Mouse (Mus musculus) sigmoid colon, adult 10 weeks (tissue): ENCODE measurements around the gene Stap2. TPM values are rescaled to one million over a fixed set of nuclear protein-coding genes. Genes with fewer than 3 reads are reported as not detected.

Source experiments
- polyA plus RNA-seq: library from polyadenylated mRNA; stranded (reverse); fragments of 350-450 nt; fragmentation: Illumina TruSeq; extraction: RNeasy Lipid Tissue Mini Kit (QIAGEN cat#74804); gene quantifications from one replicate; pipeline ENCODE4 v1.2.3, GENCODE M21; 2014; ENCODE audit warnings: low read depth, low replicate concordance

Stap2 gene
- 13.5 TPM for polyA plus RNA-seq

DNA sequence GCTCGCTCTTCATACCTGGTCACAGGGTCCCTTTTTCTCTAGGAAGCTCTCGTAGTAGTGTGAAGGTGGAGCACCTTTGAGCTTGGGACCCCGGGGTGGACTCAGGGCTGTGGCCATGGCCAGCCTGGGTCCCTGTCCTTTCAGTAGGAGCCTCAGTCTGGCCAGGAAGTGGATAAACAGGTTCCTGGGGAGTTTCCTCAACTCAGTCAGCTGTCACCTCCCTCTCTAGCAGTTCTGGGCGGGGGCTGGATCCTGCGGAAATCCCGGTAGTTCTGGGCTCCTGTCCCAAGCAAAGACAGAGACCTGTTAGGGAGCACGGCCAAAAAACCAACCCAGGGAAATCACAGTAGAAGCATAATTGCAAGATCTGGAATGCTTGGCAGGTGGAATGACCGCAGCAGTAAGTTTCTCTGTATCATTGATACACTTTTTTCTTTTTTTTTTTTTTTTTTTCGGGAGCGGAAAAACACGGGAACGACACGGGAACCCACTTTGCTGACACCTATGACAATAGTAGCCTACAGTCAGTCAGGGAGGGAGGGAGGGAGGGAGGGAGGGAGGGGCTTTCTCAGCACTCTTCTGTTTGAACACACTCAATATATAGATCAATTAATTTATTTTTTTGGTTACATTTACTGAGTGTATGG is at the start of gene Stap2, which contains the start of gene Mpnd:
TSS of gene Stap2 (minus strand) at position 170 of the 647 bp plus-strand sequence.
TSS of gene Mpnd (plus strand) at position 297 of the 647 bp plus-strand sequence.

DNA sequence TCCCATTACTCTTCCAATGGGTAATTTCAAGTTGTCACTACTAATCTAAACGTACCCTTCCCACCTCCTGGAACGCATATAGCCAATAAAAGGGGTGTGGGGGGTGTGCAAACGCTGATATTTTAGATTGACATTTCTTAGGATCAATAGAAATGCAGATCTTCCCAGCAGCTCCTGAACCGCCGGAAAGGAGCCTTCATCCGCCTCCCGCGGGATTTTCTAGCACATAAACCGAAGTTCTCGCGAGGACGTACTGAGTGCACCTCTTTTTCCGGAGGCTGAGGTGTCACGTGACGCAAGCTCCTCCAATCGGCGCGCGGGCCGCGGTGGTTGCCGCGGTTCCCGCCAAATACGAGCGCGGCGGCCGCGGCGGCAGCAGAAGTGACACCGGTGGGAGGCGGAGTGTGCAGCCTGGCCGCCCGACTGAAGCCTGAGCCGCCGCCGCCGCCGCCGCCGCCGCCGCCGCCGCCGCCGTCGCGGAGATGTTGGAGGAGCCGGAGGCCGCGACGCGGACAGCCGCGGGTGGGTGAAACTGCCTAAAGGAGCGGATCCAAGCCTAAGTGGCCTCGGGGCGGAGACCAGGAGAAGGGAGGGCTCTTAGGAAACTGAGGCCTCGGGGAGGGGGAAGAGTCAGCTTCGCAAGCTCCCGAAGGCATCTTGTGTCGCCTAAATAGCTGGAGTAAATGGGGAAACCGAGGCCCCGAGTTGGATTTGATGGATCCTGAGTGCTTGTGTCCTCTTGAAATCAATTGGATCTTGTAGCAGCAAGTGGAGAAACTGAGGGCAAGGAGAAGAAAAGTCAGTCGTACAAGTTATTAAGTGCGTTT is 34.9 kb upstream of the Stap2 start, which contains the start of gene Chaf1a:
TSS of gene Chaf1a (plus strand) at position 410 of the 827 bp plus-strand sequence.

DNA sequence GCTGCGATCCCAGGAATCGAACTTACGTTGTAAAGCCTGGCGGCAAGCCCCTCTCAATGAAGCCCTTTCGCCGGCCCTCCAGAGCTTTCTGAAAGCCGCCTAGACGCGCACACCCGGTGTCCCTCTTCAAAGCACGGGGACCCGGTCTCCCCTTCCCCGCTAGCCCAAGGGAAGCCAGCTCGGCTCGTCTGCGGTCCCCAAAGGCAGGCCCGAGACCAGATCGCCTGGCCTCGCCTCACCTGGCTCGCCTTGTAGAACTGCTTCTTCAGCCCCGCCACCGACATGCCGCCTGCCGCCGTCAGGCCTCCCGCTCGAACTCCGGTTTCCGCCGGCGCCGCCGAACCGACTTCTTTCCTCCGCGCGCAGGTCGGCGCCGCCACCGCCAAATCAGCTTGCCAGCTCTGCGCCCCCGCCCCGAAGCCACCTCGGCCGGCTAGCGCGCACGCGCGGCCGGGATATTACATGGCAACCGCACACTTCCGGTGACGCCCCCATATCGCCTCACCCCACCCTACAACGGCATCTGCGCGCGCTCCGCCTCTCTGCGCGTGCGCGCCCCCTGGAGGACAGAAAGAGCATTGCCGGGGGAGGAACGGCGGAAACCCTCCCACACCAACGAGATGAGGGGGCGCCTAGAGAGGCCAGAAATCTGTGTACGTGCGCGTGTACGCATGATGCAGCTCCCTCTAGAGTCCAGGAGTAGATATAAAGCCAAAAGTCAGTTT is 31.0 kb upstream of the Stap2 start, which contains the start of gene Sh3gl1:
TSS of gene Sh3gl1 (minus strand) at position 460 of the 725 bp plus-strand sequence.

DNA sequence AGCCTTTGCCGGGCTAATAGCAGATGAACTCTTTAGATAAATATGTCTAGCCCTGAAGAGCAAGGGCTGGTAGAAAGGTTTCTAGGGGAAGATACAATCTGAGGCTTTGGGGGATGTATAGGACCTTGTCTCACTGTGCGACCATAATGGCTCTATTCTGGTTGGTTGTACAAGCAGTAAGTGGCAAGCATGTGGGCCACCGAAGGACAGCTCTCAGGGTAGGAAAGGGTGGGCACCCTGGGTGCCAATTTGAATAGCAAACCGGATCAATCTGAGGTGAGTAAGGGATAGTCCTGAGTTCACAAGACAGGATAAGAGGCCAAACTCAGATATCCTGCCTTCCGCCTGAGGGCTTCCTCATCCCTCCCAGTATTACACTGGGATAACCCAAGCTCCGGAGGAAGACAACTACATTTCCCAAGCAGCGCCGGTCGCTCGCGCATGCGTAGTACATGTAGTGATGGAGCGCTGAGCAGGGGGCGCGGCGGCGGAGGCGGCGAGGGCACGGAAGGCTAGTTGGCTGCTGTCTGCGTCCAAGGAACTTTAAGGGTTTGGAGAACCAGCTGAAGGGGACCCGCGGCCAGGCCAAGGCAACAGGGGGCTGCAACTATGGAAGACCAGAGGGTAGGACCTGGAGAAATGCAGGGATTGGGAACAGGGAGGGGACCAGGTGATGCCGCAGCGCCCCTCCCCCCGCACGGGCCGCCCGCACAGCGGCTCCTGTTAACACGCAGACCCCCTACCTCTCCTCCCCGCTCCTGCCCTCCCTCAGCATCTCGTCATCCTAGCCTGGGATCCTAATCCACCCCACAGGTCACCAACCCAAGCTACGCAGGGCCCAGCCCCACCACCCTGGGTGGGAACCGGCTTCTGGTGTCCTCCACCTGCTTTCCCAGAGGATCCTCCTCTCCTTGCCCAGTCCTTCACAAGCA is 19.1 kb downstream of the Stap2 start, which contains the start of gene Fsd1:
TSS of gene Fsd1 (plus strand) at position 480 of the 932 bp plus-strand sequence.

DNA sequence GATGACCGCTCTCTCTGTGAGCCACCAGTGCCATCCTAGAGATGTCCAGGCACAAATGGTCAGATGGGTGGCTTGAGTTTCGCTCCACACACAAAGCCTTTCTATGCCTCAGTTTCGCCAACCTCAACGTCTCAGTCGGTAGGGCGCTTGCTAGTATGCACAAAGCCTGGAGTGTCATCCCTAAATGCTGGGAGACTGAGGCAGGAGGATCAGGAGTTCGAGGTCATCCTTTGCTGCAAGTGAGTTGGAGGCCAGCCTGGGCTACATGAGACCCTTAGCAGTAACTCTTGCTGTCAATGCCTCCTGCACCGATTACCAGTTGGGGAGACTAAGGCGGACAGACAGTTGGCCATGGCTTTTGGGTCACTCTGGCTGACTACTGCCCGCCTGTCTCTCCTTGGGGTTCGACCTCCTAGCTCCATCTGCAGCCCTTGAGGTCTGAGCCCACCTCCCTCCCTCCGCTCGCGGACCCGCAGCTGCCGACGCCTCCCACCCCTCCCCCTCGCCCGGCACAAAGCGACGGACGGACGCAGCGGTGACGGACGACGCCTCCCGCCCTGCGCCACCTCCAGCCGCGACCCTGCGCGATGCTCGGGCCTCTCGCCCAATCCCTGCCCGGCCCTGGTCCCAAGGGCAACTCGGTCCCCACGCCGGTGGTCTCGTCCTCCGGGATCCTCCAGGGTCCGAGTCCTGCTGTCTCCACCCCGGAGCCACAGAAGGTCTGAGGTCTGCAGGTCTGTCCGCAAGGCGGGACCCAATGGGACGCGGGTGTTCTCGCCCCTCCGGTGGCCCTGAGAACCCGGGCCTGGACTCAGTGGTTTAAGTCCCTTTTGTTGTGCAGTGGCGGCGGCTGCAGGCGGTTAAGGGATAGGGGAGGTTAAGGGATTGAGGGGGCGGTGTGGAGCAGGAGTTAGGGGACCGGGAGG is 35.2 kb downstream of the Stap2 start, which contains the start of gene Shd:
TSS of gene Shd (plus strand) at position 502 of the 926 bp plus-strand sequence.

DNA sequence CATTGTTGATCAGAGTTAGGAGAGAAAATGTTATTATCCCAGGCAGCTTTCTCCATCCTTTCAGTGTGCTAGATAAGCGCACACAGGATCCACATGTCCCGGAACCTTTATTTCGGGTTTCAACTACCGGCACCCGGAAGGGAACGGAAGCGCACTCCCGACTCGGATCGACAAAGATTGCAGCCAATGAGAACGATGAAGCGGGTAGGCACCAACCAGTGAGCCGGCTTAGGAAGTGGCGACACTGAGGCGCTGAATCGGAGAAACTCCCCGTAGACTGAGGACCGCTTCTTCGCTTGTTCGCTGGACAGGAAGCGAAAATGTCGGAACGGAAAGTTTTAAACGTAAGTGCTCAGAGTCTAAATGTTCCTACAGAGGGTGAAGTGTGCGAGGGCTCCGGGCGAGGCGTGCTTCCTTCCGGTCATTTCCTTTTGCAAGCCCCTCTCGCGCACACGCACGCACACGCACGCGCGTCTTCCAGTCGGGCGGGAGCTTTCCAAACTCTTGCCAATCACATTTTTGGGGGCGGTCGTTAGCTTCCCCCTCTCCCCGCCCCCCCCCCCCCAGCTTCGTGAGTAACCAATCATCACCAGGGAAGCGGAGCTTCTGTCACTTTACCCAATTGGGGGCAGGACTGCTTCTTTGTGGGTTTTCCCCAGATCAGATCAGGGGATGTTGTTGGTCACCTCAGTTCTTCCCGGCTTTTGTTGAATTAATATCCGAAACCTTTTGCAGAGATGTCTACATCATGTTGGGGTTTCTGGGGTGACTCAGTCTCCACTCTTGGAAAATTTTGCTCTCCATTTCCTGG is 46.3 kb downstream of the Stap2 start, which contains the start of gene Yju2:
TSS of gene Yju2 (plus strand) at position 182 of the 811 bp plus-strand sequence.

DNA sequence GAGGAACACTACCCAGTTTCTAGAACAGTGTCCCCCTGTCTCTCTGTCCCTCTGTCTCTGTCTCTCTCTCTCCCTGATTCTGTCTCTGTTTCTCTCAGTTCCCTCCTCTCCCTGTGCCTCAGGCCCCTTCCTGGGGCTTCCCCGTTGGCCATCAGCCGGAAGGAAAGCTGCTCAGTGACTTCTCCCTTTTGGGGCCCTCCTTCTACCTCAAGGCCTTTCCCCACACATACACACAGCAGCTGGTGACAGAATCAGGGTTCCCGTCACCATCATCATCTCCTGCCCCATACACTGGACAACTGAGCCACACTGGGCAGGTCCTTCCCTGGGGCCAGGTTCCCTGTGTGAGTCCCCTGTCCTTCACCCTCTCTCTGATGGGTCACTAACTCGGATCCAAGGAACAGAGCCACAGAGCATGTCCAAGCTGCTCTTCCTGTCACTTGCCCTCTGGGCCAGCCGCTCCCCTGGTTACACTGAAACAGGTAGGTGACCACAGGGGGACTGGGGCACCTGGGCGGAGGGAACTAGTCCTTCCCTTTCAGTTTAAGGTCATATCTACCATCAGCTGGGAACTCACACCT is 52.8 kb downstream of the Stap2 start, which contains the start of gene Ebi3:
TSS of gene Ebi3 (plus strand) at position 194 of the 581 bp plus-strand sequence.

DNA sequence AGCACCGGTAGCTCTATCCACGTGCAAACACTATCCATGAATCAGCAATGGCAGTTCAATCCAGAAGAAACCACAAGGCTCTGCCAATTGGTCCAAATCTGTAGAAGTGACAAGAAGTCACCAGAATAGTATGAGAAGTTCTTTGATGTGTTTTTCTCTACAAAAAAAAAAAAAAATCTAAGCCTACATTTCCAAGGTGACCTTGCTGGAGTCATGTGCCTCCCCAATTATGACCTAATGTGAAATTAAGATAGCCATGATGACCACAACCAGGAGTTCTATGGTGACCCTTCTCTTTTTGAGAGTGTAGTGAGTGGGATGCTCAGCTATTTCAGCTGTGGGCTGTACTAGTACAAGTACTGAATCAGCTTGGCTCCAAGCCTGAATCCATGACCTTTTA is 56.0 kb downstream of the Stap2 start, which contains the start of gene Zfp119b:
TSS of gene Zfp119b (minus strand) at position 101 of the 400 bp plus-strand sequence.

Other genes starting within 250 kb of the Stap2 start
- 33.9 TPM for gene Zfp119a, start 126.7 kb downstream of the Stap2 start, polyA plus RNA-seq
- gene Zfp959, start 113.5 kb downstream of the Stap2 start, polyA plus RNA-seq, result 46.1 TPM
- 26.7 TPM for gene Zfp119b, start 56.1 kb downstream of the Stap2 start, polyA plus RNA-seq
- 0.54 TPM for gene Ebi3, start 52.9 kb downstream of the Stap2 start, polyA plus RNA-seq
- 0.57 TPM for gene Yju2, start 46.5 kb downstream of the Stap2 start, polyA plus RNA-seq
- not detected for gene Shd, start 35.1 kb downstream of the Stap2 start, polyA plus RNA-seq
- gene Fsd1, start 19.1 kb downstream of the Stap2 start, polyA plus RNA-seq, result not detected
- gene Mpnd, start 127 bp upstream of the Stap2 start, polyA plus RNA-seq, result not detected
- gene Sh3gl1, start 31.1 kb upstream of the Stap2 start, polyA plus RNA-seq, result 0.79 TPM
- 0.44 TPM for gene Chaf1a, start 34.9 kb upstream of the Stap2 start, polyA plus RNA-seq
- gene Ubxn6, start 69.4 kb upstream of the Stap2 start, polyA plus RNA-seq, result 23.9 TPM
- 2.7 TPM for gene Hdgfl2, start 74.0 kb upstream of the Stap2 start, polyA plus RNA-seq
- gene Plin4, start 104.2 kb upstream of the Stap2 start, polyA plus RNA-seq, result 1.4 TPM
- not detected for gene Plin5, start 112.0 kb upstream of the Stap2 start, polyA plus RNA-seq
- gene Lrg1, start 116.4 kb upstream of the Stap2 start, polyA plus RNA-seq, result not detected
- not detected for gene Sema6b, start 134.8 kb upstream of the Stap2 start, polyA plus RNA-seq
- 2.0 TPM for gene Tnfaip8l1, start 156.9 kb upstream of the Stap2 start, polyA plus RNA-seq
- gene Mydgf, start 178.3 kb upstream of the Stap2 start, polyA plus RNA-seq, result 13.5 TPM
- gene Dpp9, start 213.3 kb upstream of the Stap2 start, polyA plus RNA-seq, result 0.28 TPM